Mouse (Mus musculus) cerebellum, adult 2 months (tissue): ENCODE results near the gene Capn8.

ENCODE experiments used
- CTCF ChIP-seq: fragments of 200-500 bp; IDR thresholded peaks from 2 replicates; pipeline ENCODE4 v1.5.1; 2011; ENCODE audit warnings: low read depth, mild to moderate bottlenecking, control low read depth, low read length, moderate library complexity, borderline replicate concordance; ENCODE audit not compliant: insufficient read depth
- POLR2A ChIP-seq: fragments of 200-500 bp; IDR thresholded peaks from 2 replicates; pipeline ENCODE4 v1.6.1; 2011; ENCODE audit warnings: low read length, control low read depth, borderline replicate concordance; ENCODE audit not compliant: insufficient read depth

- TF ChIP-seq POLR2A (0 out of 2 replicates have a peak, but pooled peaks have one; percentile 29), CTCF (peak; percentile 62)
These were observed 47.8 kb upstream of the Capn8 start, which contains the start of gene Capn2 for GRCm38 (mm10) chr1:182516758-182517676.
